Mouse (Mus musculus): Measurements from ENCODE around the gene Spag7. TPM values are rescaled to one million over a fixed set of nuclear protein-coding genes. Genes with fewer than 3 reads are reported as not detected.

Gene Spag7
- polyA plus RNA-seq, 1 experiment, result 52.4 TPM

GRCm38 (mm10) chr11:70658521-70658920 lies 10.7 kb downstream of the Spag7 start:
- TF ChIP-seq MYOG (IDR thresholded peaks at IDR 0.05; ENCODE audit: control insufficient read depth in 1 of 3, insufficient read depth in 1 of 3, insufficient read length in 2 of 3, low read depth in 2 of 3) (peak in 2 of 3 experiments; percentile 82 to 93), SRF (IDR thresholded peaks at IDR 0.05; ENCODE audit: control insufficient read depth, insufficient read length, low read depth) (no peak), POLR2AphosphoS2 (IDR thresholded peaks at IDR 0.05; ENCODE audit: insufficient read length, low read depth) (no peak), CEBPB (IDR thresholded peaks at IDR 0.05; ENCODE audit: insufficient read depth, poor library complexity, severe bottlenecking) (no peak), E2F4 (IDR thresholded peaks at IDR 0.05; ENCODE audit: insufficient read depth) (no peak), TCF3 (IDR thresholded peaks at IDR 0.05; ENCODE audit: insufficient read length, low read depth) (peak; percentile 13), TCF12 (IDR thresholded peaks at IDR 0.05; ENCODE audit: insufficient read depth, poor library complexity, severe bottlenecking) (peak; percentile 74), MAX (IDR thresholded peaks at IDR 0.05; ENCODE audit: low read depth) (no peak), USF1 (IDR thresholded peaks at IDR 0.05; ENCODE audit: low read depth) (no peak), REST (IDR thresholded peaks at IDR 0.05; ENCODE audit: insufficient read depth, insufficient read length) (no peak), POLR2A (IDR thresholded peaks at IDR 0.05; ENCODE audit: insufficient read length, low read depth) (no peak), MYOD1 (IDR thresholded peaks at IDR 0.05; ENCODE audit: control insufficient read depth in 1 of 3, insufficient read length in 2 of 3, low read depth in 2 of 3) (peak; percentile 34 to 85 (median 51))

DNA sequence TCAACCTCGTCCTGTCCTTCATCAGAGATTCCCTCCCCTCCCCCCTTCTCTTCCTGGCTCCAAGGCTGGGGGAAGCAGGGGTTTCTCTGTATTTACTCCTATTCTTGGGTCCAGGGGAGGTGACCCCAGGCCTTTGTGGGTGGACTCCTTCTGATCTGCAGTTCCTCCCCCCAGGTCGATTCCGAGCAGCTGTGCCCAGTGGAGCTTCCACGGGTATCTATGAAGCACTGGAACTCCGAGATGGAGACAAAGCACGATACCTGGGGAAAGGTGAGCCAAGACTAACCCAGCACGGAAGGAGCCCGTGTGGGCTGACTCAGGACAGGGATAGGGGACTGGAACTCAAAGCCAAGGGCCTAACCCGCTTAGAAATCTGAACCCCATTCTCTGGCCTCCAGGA lies 11.2 kb downstream of the Spag7 start:
- peaks cover 53% of the 10 kb centered on the region for H3K79me2 ChIP-seq (ENCODE audit: control insufficient read depth, insufficient read depth)
- peak overlapping the region; percentile 94 for H3K4me3 ChIP-seq
- H3K4me2 ChIP-seq (ENCODE audit: low read depth), result peak overlapping the region; percentile 97
- peak overlapping the region; percentile 4 for H3ac ChIP-seq (ENCODE audit: control insufficient read depth, insufficient read length)
- TF ChIP-seq TCF12 (IDR thresholded peaks at IDR 0.05; ENCODE audit: insufficient read depth, poor library complexity, severe bottlenecking), result no peak
- TF ChIP-seq MAX (IDR thresholded peaks at IDR 0.05; ENCODE audit: low read depth), result no peak
- TF ChIP-seq E2F4 (IDR thresholded peaks at IDR 0.05; ENCODE audit: insufficient read depth), result no peak
- no peak for TF ChIP-seq TCF3 (IDR thresholded peaks at IDR 0.05; ENCODE audit: insufficient read length, low read depth)
- TF ChIP-seq SRF (IDR thresholded peaks at IDR 0.05; ENCODE audit: control insufficient read depth, insufficient read length, low read depth), result no peak
- TF ChIP-seq POLR2A (IDR thresholded peaks at IDR 0.05; ENCODE audit: insufficient read length, low read depth), result no peak
- H3K36me3 ChIP-seq (ENCODE audit: control insufficient read depth, insufficient read depth), result peaks cover 23% of the 10 kb centered on the region
- no peaks in the 10 kb centered on the region for H3K27me3 ChIP-seq (ENCODE audit: control insufficient read depth, insufficient read depth, insufficient read length)

More at GRCm38 (mm10) chr11:70658521-70658920, 10.7 kb downstream of the Spag7 start:
- Histone ChIP-seq H3K27me3 (ENCODE audit: control insufficient read depth, insufficient read depth, insufficient read length) (no peaks in the 10 kb centered on the region), H3K79me2 (ENCODE audit: control insufficient read depth, insufficient read depth) (peaks cover 47% of the 10 kb centered on the region), H3ac (ENCODE audit: control insufficient read depth, insufficient read length) (peak overlapping the region; percentile 4), H3K4me2 (ENCODE audit: low read depth) (peak overlapping the region; percentile 97), H3K4me3 (peak overlapping the region; percentile 94), H3K36me3 (ENCODE audit: control insufficient read depth, insufficient read depth) (peaks cover 27% of the 10 kb centered on the region)

GRCm38 (mm10) chr11:70657573-70657972 lies 11.6 kb downstream of the Spag7 start:
- peaks cover 23% of the 10 kb centered on the region for H3K36me3 ChIP-seq (ENCODE audit: control insufficient read depth, insufficient read depth)
- H3K27me3 ChIP-seq (ENCODE audit: control insufficient read depth, insufficient read depth, insufficient read length), result no peaks in the 10 kb centered on the region
- peak overlapping the region; percentile 97 for H3K4me2 ChIP-seq (ENCODE audit: low read depth)
- H3K79me2 ChIP-seq (ENCODE audit: control insufficient read depth, insufficient read depth), result peaks cover 57% of the 10 kb centered on the region
- no peak for TF ChIP-seq REST (IDR thresholded peaks at IDR 0.05; ENCODE audit: insufficient read depth, insufficient read length)
- TF ChIP-seq MYOG (IDR thresholded peaks at IDR 0.05; ENCODE audit: control insufficient read depth in 1 of 3, insufficient read depth in 1 of 3, insufficient read length in 2 of 3, low read depth in 2 of 3), result peak in 1 of 3 experiments; percentile 40
- TF ChIP-seq MAX (IDR thresholded peaks at IDR 0.05; ENCODE audit: low read depth), result no peak
- TF ChIP-seq MYOD1 (IDR thresholded peaks at IDR 0.05; ENCODE audit: control insufficient read depth in 1 of 3, insufficient read length in 2 of 3, low read depth in 2 of 3), result peak in 1 of 3 experiments; percentile 9
- no peak for TF ChIP-seq CEBPB (IDR thresholded peaks at IDR 0.05; ENCODE audit: insufficient read depth, poor library complexity, severe bottlenecking)
- no peak for TF ChIP-seq POLR2A (IDR thresholded peaks at IDR 0.05; ENCODE audit: insufficient read length, low read depth)
- no peak for TF ChIP-seq TCF3 (IDR thresholded peaks at IDR 0.05; ENCODE audit: insufficient read length, low read depth)
- peak; percentile 45 for TF ChIP-seq TCF12 (IDR thresholded peaks at IDR 0.05; ENCODE audit: insufficient read depth, poor library complexity, severe bottlenecking)
- no peak for TF ChIP-seq USF1 (IDR thresholded peaks at IDR 0.05; ENCODE audit: low read depth)
- no peak for TF ChIP-seq POLR2AphosphoS2 (IDR thresholded peaks at IDR 0.05; ENCODE audit: insufficient read length, low read depth)
- no peak for TF ChIP-seq E2F4 (IDR thresholded peaks at IDR 0.05; ENCODE audit: insufficient read depth)
- TF ChIP-seq SRF (IDR thresholded peaks at IDR 0.05; ENCODE audit: control insufficient read depth, insufficient read length, low read depth), result no peak
- H3ac ChIP-seq (ENCODE audit: control insufficient read depth, insufficient read length), result peak overlapping the region; percentile 4
- peak overlapping the region; percentile 94 for H3K4me3 ChIP-seq

- H3ac ChIP-seq (ENCODE audit: control insufficient read depth, insufficient read length), result peak within 1 kb of the TSS; percentile 88
- H3K27me3 ChIP-seq (ENCODE audit: control insufficient read depth, insufficient read depth, insufficient read length), result no peaks in the 10 kb centered on the region
- peaks cover 22% of the 10 kb centered on the region for H3K36me3 ChIP-seq (ENCODE audit: control insufficient read depth, insufficient read depth)
- TF ChIP-seq POLR2A (IDR thresholded peaks at IDR 0.05; ENCODE audit: insufficient read length, low read depth) (peak; percentile 71), POLR2AphosphoS2 (IDR thresholded peaks at IDR 0.05; ENCODE audit: insufficient read length, low read depth) (peak; percentile 80), REST (IDR thresholded peaks at IDR 0.05; ENCODE audit: insufficient read depth, insufficient read length) (no peak), MYOG (IDR thresholded peaks at IDR 0.05; ENCODE audit: control insufficient read depth in 1 of 3, insufficient read depth in 1 of 3, insufficient read length in 2 of 3, low read depth in 2 of 3) (peak in 1 of 3 experiments; percentile 40), MYOD1 (IDR thresholded peaks at IDR 0.05; ENCODE audit: control insufficient read depth in 1 of 3, insufficient read length in 2 of 3, low read depth in 2 of 3) (peak in 1 of 3 experiments; percentile 43)
- peak within 1 kb of the TSS; percentile 94 for H3K4me3 ChIP-seq
- H3K79me2 ChIP-seq (ENCODE audit: control insufficient read depth, insufficient read depth), result peaks cover 63% of the 10 kb centered on the region
- peak within 1 kb of the TSS; percentile 97 for H3K4me2 ChIP-seq (ENCODE audit: low read depth)
Observed at GRCm38 (mm10) chr11:70656964-70657363, 12.3 kb downstream of the Spag7 start, which contains the start of gene Eno3. Gene Eno3, plus strand, starts transcription at chr11:70657202.

GRCm38 (mm10) chr11:70656456-70656927 lies 12.7 kb downstream of the Spag7 start:
- Histone ChIP-seq H3K36me3 (ENCODE audit: control insufficient read depth, insufficient read depth) (peaks cover 18% of the 10 kb centered on the region), H3K4me2 (ENCODE audit: low read depth) (peak overlapping the region; percentile 97), H3ac (ENCODE audit: control insufficient read depth, insufficient read length) (peak overlapping the region; percentile 88), H3K27me3 (ENCODE audit: control insufficient read depth, insufficient read depth, insufficient read length) (no peaks in the 10 kb centered on the region), H3K4me3 (peak overlapping the region; percentile 94), H3K79me2 (ENCODE audit: control insufficient read depth, insufficient read depth) (peaks cover 68% of the 10 kb centered on the region)
- TF ChIP-seq TCF12 (IDR thresholded peaks at IDR 0.05; ENCODE audit: insufficient read depth, poor library complexity, severe bottlenecking) (no peak), REST (IDR thresholded peaks at IDR 0.05; ENCODE audit: insufficient read depth, insufficient read length) (no peak), SRF (IDR thresholded peaks at IDR 0.05; ENCODE audit: control insufficient read depth, insufficient read length, low read depth) (no peak), CEBPB (IDR thresholded peaks at IDR 0.05; ENCODE audit: insufficient read depth, poor library complexity, severe bottlenecking) (no peak), MAX (IDR thresholded peaks at IDR 0.05; ENCODE audit: low read depth) (no peak), TCF3 (IDR thresholded peaks at IDR 0.05; ENCODE audit: insufficient read length, low read depth) (no peak), POLR2A (IDR thresholded peaks at IDR 0.05; ENCODE audit: insufficient read length, low read depth) (peak; percentile 44), USF1 (IDR thresholded peaks at IDR 0.05; ENCODE audit: low read depth) (no peak), MYOG (IDR thresholded peaks at IDR 0.05; ENCODE audit: control insufficient read depth in 1 of 3, insufficient read depth in 1 of 3, insufficient read length in 2 of 3, low read depth in 2 of 3) (peak in 1 of 3 experiments; percentile 43), E2F4 (IDR thresholded peaks at IDR 0.05; ENCODE audit: insufficient read depth) (no peak), MYOD1 (IDR thresholded peaks at IDR 0.05; ENCODE audit: control insufficient read depth in 1 of 3, insufficient read length in 2 of 3, low read depth in 2 of 3) (peak in 1 of 3 experiments; percentile 55), POLR2AphosphoS2 (IDR thresholded peaks at IDR 0.05; ENCODE audit: insufficient read length, low read depth) (peak; percentile 26)

Data from myocyte (in vitro differentiated cells).